Mouse (Mus musculus) ES-E14 (cell line): Measurements from ENCODE around the gene H3f3a.

Source experiments
- CHD2 ChIP-seq: IDR thresholded peaks from 2 replicates; pipeline ENCODE4 v1.6.1; 2014; ENCODE audit warnings: mild to moderate bottlenecking, low read depth, low read length, inconsistent platforms
- MAFK ChIP-seq: IDR thresholded peaks from 2 replicates; pipeline ENCODE4 v1.6.1; 2014; ENCODE audit warnings: mild to moderate bottlenecking, low read depth, low read length, inconsistent platforms; ENCODE audit not compliant: insufficient read depth

GRCm38 (mm10) chr1:180811596-180812462 lies 1.9 kb downstream of the H3f3a start:
- no peak for TF ChIP-seq MAFK
- no peak for TF ChIP-seq CHD2
